Mouse (Mus musculus): Measurements from ENCODE around the gene Eid2. TPM values are rescaled to one million over a fixed set of nuclear protein-coding genes. Genes with fewer than 3 reads are reported as not detected.
"Not testable (repeated sequence)": the region's sequence is repeated elsewhere in the genome, so short reads cannot be mapped to it uniquely, and the experiment has no call there.

The Eid2 gene
- polyA plus RNA-seq (2011; ENCODE audit: insufficient read depth, insufficient read length, low replicate concordance, missing spikeins), result 0.70 and 3.3 TPM in 2 replicates

DNA sequence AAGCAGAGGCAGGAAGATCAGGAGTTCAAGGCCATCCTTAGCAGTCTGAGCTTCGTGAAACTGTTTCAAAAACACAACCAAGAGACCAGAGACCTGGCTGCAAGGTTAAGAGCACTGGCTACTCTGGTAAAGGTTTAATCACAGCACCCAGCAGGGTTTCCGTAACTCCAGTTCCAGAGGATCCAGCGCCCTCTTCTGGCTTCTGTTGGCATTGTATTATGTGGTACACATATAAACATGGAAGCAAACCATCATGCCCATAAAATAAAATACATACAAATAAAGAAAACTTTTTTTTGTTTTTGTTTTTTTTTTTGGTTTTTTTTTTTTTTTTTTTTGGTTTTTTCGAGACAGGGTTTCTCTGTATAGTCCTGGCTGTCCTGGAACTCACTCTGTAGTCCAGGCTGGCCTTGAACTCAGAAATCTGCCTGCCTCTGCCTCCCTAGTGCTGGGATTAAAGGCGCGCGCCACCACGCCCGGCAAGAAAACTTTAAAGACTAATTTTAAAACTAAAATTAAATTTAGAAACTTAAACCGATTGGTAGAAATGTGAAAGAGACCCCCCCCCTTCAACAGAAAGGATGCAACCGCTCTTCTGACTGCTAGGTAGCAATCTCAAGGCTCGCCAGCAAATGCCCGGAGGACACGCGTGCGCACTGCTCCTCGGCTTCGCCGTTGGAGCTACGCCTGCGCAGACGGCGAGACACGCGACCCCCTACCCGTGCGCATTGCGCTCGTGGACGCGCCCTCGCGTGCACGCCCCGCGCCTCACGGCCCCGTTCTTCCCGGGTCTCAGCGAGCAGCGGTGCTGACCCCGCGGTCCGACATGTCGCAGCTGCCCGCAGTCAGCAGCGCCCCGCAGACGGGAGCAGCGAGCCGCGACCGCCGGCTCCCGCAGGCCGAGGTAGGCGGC, at the start of gene Eid2:
TSS of gene Eid2 (plus strand) at position 753 of the 913 bp plus-strand sequence.
- Histone ChIP-seq H3K4me3 (replicated peaks; ENCODE audit: control insufficient read depth, low read depth, low read length) (peak within 1 kb of the TSS; percentile 45), H3K27ac (ENCODE audit: control insufficient read depth, insufficient read depth, low read depth, low read length, poor library complexity) (no peak within 1 kb of the TSS; the same call in 1 of the 2 replicates), H3K4me1 (ENCODE audit: control insufficient read depth, insufficient read depth, low read length) (no peaks in the 10 kb centered on the region; the same call in 1 of the 2 replicates)
- TF ChIP-seq CTCF (IDR thresholded peaks at IDR 0.05; ENCODE audit: control insufficient read depth, insufficient read depth, low read length), result no peak
- TF ChIP-seq POLR2A (IDR thresholded peaks at IDR 0.05; ENCODE audit: borderline replicate concordance, control insufficient read depth, low read depth, low read length), result peak; percentile 23; the same call in 1 of the 2 replicates
- WGBS, result 8% methylated on average over 57 of the region's 57 CpGs

GRCm38 (mm10) chr7:28218951-28219740, 48.5 kb upstream of the Eid2 start:
- H3K27ac ChIP-seq (ENCODE audit: control insufficient read depth, insufficient read depth, low read depth, low read length, poor library complexity); H3K4me3 ChIP-seq (replicated peaks; ENCODE audit: control insufficient read depth, low read depth, low read length); H3K4me1 ChIP-seq (ENCODE audit: control insufficient read depth, insufficient read depth, low read length): not testable (repeated sequence)
- 79% methylated on average over 20 of the region's 20 CpGs for WGBS

GRCm38 (mm10) chr7:28226836-28227235, 40.8 kb upstream of the Eid2 start:
- 82% methylated on average over 4 of the region's 4 CpGs for WGBS

GRCm38 (mm10) chr7:28227421-28227820, 40.3 kb upstream of the Eid2 start:
- WGBS, result 87% methylated on average over 4 of the region's 4 CpGs
- H3K4me3 ChIP-seq (replicated peaks; ENCODE audit: control insufficient read depth, low read depth, low read length); H3K27ac ChIP-seq (ENCODE audit: control insufficient read depth, insufficient read depth, low read depth, low read length, poor library complexity); H3K4me1 ChIP-seq (ENCODE audit: control insufficient read depth, insufficient read depth, low read length): not testable (repeated sequence)

More at GRCm38 (mm10) chr7:28226836-28227235, 40.8 kb upstream of the Eid2 start:
- not testable (repeated sequence) for H3K27ac ChIP-seq (ENCODE audit: control insufficient read depth, insufficient read depth, low read depth, low read length, poor library complexity); H3K4me1 ChIP-seq (ENCODE audit: control insufficient read depth, insufficient read depth, low read length); H3K4me3 ChIP-seq (replicated peaks; ENCODE audit: control insufficient read depth, low read depth, low read length)

- WGBS, result 62% methylated on average over 2 of the region's 2 CpGs
- H3K4me1 ChIP-seq (ENCODE audit: control insufficient read depth, insufficient read depth, low read length); H3K4me3 ChIP-seq (replicated peaks; ENCODE audit: control insufficient read depth, low read depth, low read length); H3K27ac ChIP-seq (ENCODE audit: control insufficient read depth, insufficient read depth, low read depth, low read length, poor library complexity): not testable (repeated sequence)
Measured at GRCm38 (mm10) chr7:28243943-28244342, 23.7 kb upstream of the Eid2 start.

GRCm38 (mm10) chr7:28248957-28249356, 18.7 kb upstream of the Eid2 start:
- Histone ChIP-seq H3K4me3 (replicated peaks; ENCODE audit: control insufficient read depth, low read depth, low read length) (no peak overlapping the region), H3K27ac (ENCODE audit: control insufficient read depth, insufficient read depth, low read depth, low read length, poor library complexity) (no peak overlapping the region), H3K4me1 (ENCODE audit: control insufficient read depth, insufficient read depth, low read length) (no peaks in the 10 kb centered on the region)
- WGBS, result 77% methylated on average over 3 of the region's 3 CpGs
- TF ChIP-seq CTCF (IDR thresholded peaks at IDR 0.05; ENCODE audit: control insufficient read depth, insufficient read depth, low read length), result no peak
- no peak for TF ChIP-seq POLR2A (IDR thresholded peaks at IDR 0.05; ENCODE audit: borderline replicate concordance, control insufficient read depth, low read depth, low read length)

DNA sequence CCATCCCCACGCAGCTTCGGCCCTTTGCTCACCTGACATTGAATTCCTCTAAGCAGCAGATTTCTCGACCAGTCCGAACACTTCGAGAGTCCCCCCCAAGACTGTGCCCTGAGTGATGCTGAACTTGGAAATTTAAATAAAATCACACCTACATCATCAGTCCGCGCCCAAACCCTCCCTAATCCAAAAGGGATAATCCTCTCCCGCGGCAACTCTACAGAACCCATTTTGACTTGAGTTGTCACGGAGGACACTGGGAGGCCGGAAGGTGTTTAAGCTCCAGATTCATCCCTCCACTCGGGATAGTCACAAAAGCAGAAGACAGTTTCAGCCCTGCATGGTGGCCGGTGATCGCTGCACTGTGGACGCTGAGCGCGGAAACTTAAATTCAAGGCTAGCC, 15.7 kb upstream of the Eid2 start:
- no peak overlapping the region for H3K27ac ChIP-seq (ENCODE audit: control insufficient read depth, insufficient read depth, low read depth, low read length, poor library complexity)
- no peaks in the 10 kb centered on the region for H3K4me1 ChIP-seq (ENCODE audit: control insufficient read depth, insufficient read depth, low read length)
- no peak overlapping the region for H3K4me3 ChIP-seq (replicated peaks; ENCODE audit: control insufficient read depth, low read depth, low read length)
- TF ChIP-seq CTCF (IDR thresholded peaks at IDR 0.05; ENCODE audit: control insufficient read depth, insufficient read depth, low read length) (no peak), POLR2A (IDR thresholded peaks at IDR 0.05; ENCODE audit: borderline replicate concordance, control insufficient read depth, low read depth, low read length) (no peak)
- WGBS, result 91% methylated on average over 17 of the region's 17 CpGs

DNA sequence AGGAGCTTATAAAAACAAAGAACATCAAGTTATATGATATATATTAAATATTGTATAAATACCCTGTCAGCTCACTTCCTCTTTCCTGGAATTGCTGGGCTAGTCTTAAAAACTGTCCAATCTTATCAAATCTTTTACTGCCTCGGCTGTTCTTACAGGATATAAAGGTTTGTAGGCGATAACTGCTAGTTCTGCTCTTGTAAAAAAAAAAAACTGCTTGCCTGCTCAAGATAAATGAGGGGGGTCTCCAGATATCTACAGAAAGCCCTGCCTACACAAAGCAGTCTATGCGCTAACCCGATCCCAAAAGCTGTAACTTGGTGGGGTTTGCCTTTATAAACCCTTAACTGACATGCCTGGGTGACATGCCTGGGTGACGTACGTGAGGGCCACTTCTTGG, 13.1 kb upstream of the Eid2 start:
- 38% methylated on average over 6 of the region's 6 CpGs for WGBS
- H3K4me3 ChIP-seq (replicated peaks; ENCODE audit: control insufficient read depth, low read depth, low read length), result no peak overlapping the region
- H3K4me1 ChIP-seq (ENCODE audit: control insufficient read depth, insufficient read depth, low read length), result no peaks in the 10 kb centered on the region
- TF ChIP-seq CTCF (IDR thresholded peaks at IDR 0.05; ENCODE audit: control insufficient read depth, insufficient read depth, low read length), result no peak
- TF ChIP-seq POLR2A (IDR thresholded peaks at IDR 0.05; ENCODE audit: borderline replicate concordance, control insufficient read depth, low read depth, low read length), result no peak
- no peak overlapping the region for H3K27ac ChIP-seq (ENCODE audit: control insufficient read depth, insufficient read depth, low read depth, low read length, poor library complexity)
